Mouse (Mus musculus) liver, adult (tissue): Measurements from ENCODE around the gene Nr1h2.

Source experiments
- GATA4 ChIP-seq: IDR thresholded peaks from 2 replicates; pipeline ENCODE4 v1.6.1; 2014; ENCODE audit warnings: mild to moderate bottlenecking, low read length; ENCODE audit not compliant: insufficient replicate concordance

Nr1h2 gene

DNA sequence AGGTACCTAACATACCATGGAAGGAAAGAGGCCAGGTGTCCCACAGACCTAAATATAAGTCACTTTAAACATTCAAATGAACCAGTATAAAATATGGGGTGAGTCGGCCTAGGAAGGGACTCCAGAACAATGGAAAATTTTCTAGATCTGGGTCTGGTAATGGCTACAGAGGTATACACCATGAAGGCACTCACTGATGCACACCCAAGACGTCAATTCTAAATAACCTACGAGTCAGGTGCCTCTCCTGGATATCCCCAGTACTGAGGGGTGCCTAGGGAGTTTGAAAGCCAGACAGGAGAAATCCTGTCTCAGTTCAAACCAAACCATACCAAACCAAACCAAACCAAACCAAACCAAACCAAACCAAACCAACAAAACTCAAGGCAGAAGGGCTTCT lies 23.2 kb downstream of the Nr1h2 start:
- TF ChIP-seq GATA4: no peak

DNA sequence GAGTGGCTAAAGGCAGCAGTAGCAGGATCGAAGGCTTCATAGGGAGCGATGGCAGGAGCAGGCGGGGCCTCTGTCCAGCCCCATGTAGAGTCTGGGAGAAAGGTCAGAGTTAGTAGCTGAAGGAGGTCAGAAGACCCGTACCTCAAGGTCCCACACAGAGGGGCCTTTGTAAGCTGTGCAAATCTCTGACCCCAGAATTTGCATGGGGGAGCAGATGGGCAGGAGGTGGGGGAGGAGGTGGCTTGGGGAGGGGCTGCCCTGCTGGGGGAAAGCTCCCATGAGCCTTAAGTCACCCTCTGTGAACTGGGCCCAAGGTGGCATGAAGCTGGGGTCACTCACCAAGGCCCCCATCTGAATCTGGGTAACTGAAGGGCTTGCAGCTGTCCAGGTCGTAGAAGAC lies 24.2 kb downstream of the Nr1h2 start:
- TF ChIP-seq GATA4: no peak

DNA sequence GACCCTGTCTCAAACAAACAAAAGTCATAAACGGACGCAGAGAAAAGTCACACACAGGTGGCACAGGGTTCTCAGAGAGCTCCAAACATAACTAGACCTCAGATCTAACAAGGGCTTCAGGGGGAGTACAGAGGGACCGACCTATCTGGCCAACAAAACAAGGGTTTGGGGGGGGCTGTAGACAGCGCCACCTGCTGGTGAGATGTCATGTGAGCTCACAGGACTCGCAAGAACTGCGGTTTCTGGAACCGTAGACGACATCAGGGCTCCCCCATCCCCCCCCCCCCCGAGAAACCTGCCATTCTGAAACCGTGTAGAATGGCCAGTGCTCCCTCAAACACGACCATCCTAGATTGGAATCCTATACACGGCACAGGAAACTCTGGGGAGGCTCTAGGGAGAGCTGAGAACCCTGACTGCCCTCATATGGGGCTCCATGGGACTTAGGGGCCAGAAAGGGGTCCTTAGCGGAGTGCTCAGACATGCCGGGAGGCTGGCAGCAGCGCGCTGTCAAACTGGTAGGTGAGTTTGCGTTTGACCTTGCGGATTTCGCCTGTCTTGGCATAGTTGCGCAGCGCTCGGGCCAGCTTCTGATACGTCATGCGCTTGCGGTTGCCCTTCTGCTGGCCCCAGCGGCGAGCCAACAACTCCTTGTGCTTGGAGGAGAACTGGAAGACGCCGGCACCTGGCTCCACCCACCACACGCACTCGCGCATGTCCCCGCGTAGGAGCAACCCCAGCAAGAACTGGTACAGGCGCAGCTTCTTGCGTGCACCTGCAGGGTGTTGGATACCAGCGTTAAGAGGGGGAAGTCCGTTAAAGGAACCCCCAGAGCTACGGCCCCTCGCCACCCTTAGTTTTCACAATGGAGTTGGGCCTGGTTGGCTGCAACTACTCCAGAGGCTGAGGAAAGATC lies 26.0 kb downstream of the Nr1h2 start:
- TF ChIP-seq GATA4: no peak

DNA sequence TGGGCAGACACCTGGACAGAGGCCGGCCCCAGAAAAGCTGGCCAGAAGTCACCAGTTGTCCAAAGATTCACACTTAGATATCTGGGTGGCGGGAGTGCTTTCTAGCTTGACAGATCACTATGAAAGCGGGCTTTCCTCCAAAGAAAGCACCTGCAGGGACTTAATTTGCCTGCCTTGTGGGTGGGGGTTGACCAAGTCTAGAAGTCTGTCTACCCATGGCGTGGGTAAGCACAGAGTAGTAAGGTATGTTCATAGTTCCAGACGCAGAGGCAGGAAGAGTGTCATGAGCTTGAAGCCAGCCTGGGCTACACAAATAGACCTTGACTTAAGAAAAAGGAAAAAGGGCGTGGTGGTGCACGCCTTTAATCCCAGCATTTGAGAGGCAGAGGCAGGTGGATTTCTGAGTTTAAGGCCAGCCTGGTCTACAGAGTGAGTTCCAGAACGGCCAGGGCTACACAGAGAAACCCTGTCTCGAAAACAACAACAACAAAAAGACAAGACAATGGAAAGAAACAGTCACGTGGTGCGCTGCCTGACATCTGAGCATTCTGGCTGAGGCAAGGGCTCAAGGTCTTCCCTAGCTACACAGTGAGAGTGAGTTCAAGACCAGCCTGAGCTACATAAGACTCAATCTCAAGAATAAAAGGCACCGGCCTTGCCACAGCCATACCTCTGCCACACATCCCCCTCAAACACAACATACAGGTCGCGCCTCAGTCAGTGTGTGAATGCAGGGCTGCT lies 27.2 kb downstream of the Nr1h2 start:
- TF ChIP-seq GATA4: no peak

DNA sequence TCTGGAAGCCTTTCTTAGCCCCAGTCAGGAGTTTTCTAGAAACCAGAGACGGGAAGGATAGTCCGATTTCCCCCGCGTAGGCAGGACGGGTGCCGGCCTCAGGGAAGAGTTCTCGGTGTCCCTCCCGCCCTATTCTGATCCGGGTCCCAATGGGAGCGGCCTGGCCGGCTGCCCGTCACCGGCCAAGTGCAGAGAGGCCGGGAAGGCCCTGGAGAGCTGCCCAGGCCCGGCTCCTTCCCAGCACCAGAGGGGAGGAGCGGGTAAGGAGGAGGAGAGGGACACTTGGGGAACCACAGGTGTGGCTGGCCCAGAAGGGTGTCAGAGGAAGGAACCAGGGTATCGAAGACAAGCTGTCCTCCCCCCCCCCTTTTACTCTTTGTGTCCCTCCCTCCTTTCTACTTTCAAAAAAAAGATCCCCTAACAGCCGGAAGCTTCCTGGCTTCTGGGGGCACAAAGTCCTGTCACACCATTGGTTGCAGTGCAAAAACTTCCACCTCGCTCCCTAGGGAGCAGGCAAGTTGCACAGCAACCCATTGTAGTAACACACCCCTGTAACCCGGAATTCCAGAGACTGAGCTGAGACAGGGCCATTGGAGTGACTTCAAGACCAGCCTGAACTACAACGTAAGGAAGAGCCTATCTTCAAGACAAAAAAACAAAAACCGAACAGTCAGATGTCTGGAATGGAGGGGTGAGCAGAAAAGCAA lies 28.5 kb downstream of the Nr1h2 start:
- no peak for TF ChIP-seq GATA4

DNA sequence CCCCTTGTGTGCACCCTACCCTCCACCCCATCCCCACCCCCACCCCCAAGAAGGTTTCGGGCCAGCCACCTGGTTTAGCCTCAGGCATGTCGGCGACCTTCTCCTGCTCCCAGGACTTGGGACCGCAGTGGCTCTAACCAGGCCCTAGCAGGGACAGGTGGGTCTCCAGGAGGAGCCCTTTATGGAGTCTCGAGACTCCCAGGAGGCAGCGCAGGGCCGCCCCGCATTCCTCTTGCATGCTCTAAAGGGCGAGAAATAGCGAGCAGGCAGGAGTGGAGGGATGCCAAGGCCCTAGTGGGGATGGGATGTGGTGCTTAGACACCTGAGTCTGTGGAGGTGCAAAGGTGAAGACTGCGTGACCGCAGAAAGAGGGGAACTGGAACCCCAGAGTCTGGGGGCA lies 29.2 kb downstream of the Nr1h2 start, which contains the start of gene Mybpc2:
Gene Mybpc2, minus strand, starts transcription at position 155 of the 400 bp plus-strand sequence.
- no peak for TF ChIP-seq GATA4

DNA sequence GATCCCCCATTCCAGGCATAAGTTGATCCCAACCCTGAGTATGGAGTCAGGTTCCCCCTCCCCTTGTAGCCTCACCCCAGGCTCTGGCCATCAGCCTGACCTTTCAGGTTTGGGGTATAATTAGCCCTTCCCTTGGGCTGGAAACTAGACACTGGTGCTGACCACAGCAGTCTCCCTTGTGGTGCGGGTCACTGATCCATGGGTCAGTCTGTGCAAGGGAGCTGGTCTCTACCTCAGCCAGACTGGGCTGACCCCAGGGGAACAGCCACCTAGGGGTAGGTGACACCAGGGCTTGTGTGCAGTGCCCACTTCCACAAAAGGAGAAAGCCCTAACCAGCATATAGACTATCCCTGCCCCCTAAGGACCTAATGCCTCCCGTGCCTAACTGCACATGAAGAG lies 30.7 kb downstream of the Nr1h2 start:
- TF ChIP-seq GATA4: no peak

DNA sequence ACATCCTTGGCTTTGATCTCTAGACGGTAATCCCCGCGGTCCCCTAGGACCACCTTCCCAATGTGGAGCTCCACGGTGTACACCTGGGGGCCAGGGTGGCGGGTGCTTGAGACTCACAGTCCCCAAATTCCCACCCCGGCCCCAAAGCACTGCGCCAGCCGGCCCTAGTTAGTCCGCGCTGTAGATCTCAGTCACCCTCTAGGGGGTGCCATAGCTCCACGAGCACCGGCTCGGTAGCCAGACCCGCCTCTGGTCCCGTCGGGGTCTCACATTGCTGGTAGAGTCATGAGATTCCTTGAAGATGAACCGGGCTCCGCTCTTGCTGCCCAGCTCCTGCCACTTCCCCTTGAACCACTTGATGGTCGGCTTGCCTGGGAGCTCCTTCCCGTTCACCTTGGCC lies 32.0 kb downstream of the Nr1h2 start:
- no peak for TF ChIP-seq GATA4

DNA sequence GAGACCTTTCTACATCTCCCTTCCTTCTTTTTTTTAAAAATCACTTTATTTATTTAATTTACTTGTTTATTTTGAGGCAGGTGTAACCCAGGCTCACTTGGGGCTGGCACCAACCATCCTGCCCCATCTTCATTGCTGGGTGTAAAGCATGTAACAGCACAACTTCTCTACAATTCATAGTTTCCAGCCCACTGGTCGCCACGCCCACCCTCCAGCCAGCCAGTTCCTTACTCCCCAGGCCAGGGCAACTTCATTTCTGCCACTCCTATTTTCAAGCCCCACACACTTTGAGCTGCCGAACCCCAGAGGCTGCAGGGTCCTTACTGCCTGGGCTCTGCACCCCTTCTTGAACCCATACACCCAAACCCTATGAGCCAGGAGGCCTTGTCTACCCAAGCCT lies 32.8 kb downstream of the Nr1h2 start:
- no peak for TF ChIP-seq GATA4

DNA sequence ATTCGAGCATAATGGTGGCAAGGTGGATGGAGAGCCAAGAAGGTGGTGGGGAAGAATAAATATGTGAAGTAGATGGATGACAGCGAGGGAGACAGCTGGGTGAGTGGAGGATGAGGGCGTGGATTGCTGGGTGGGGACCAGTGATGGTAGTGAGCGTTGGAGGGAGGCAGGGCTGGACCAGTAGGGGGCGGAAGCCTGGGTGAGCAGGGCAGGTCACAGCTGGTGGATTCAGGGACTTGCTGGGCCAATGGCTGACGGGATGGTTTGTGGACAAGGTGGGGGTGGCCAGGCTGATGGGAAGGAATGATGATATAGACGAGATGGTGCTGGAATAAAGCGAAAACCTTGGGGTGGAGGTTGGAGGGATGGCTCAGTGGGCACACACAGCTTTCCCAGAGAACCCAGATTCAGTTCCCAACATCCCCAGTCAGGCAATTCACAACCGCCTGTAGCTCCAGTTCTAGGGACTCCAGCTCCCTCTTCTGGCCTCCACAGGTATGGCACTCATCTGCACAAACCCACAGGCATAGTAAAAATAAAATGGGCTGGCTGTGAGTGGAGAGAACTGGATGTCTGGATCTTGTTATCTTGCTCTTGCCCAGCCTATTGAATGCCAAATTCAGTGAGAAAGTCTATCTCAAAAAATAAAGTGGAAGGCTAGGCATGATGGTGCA lies 34.4 kb downstream of the Nr1h2 start:
- no peak for TF ChIP-seq GATA4

DNA sequence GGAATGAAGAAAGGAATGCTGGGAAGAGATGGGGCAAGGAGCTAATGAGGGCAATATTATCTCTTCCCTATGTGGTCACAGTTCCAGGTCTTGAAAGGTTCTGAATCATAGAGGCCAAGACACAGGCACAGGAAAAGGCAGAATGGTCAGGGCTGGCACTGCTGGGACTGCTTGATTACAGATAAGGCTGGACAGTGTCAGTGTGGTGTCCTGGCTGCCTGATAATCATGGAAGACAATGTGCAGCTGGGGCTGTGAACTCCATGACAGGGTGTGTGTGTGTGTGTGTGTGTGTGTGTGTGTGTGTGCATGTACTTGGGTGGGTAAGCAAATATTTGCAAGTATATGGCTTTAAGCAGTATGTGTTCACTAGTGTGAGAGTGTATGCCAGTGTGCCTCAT lies 46.3 kb downstream of the Nr1h2 start:
- TF ChIP-seq GATA4: no peak

DNA sequence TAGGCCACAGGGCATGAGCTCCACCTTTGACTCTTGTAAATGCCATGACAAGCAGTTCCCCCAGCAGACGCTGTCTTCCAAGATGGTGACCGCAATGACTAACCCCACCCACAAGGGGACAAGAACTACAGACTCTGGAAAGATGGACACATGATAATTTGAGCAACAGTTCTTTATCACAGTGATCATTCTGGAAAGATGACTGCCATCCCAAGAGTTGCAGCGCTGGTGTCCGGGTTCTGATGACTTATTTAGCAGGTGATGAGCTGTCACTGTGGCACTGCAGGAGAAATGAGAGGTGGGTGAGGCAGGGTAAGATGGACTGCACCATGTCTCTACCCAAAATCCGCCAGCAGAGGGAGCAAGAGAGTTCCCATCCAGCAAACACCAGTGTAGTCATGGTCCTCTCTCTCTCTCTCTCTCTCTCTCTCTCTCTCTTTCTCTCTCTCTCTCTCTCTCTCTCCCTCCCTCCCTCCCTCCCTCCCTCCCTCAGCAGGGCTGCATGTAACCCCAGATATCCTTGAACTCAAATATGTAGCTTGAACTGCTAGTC lies 52.1 kb downstream of the Nr1h2 start:
- TF ChIP-seq GATA4: no peak

DNA sequence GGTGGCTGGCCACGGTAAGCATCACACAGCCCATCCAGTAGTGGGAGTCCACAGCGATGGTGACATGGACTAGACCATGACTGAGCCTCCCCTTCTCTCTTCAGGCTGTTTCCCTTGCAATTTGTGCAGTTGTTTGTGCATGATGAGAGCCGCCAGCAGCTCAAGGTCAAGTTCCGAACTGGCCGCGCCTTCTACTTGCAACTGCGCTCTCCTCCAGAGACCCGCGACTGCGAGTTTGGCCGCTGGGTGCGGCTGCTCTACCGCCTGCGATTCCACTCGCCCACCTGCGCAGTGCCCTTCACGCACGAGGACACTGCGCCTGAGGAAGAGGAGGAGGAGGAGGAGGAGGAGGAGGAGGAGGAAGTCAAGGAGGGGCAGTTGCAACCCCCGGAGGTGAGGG lies 53.7 kb downstream of the Nr1h2 start:
- no peak for TF ChIP-seq GATA4
